Mouse (Mus musculus): Measurements from ENCODE around the gene C1qb. TPM values are rescaled to one million over a fixed set of nuclear protein-coding genes. Genes with fewer than 3 reads are reported as not detected.

C1qb gene
- polyA plus RNA-seq, 1 experiment from 2014 or later = 20.6 TPM

GRCm38 (mm10) chr4:136836387-136836931, 49.5 kb downstream of the C1qb start:
- H3K4me1 ChIP-seq = peaks cover 93% of the 10 kb centered on the region
- H3K27ac ChIP-seq (replicated peaks) = peak overlapping the region; percentile 100
- H3K4me3 ChIP-seq = peak overlapping the region; percentile 99
- peaks cover 29% of the 10 kb centered on the region for H3K27me3 ChIP-seq (ENCODE audit: low read depth, poor library complexity, severe bottlenecking)
- 1% methylated on average over 27 of the region's 27 CpGs for WGBS
- DNase-seq (ENCODE audit: low spot score) = no peak
- H3K9me3 ChIP-seq (replicated peaks) = no peaks in the 10 kb centered on the region
- H3K36me3 ChIP-seq = peaks cover 3% of the 10 kb centered on the region; the same call in 1 of the 2 replicates

- WGBS = under 1% methylated on average over 80 of the region's 88 CpGs
- peak within 1 kb of the TSS; percentile 99 for H3K4me3 ChIP-seq
- H3K9me3 ChIP-seq (replicated peaks) = no peaks in the 10 kb centered on the region
- peak within 1 kb of the TSS; percentile 100 for H3K27ac ChIP-seq (replicated peaks)
- peaks cover 29% of the 10 kb centered on the region for H3K27me3 ChIP-seq (ENCODE audit: low read depth, poor library complexity, severe bottlenecking)
- DNase-seq (ENCODE audit: low spot score) = peak; percentile 90
- H3K36me3 ChIP-seq = peaks cover 9% of the 10 kb centered on the region; the same call in 1 of the 2 replicates
- peaks cover 93% of the 10 kb centered on the region for H3K4me1 ChIP-seq
These were observed 50.2 kb downstream of the C1qb start, which contains the start of gene Ephb2 for GRCm38 (mm10) chr4:136835621-136836386. TSS of gene Ephb2 (minus strand) at chr4:136835988.

DNA sequence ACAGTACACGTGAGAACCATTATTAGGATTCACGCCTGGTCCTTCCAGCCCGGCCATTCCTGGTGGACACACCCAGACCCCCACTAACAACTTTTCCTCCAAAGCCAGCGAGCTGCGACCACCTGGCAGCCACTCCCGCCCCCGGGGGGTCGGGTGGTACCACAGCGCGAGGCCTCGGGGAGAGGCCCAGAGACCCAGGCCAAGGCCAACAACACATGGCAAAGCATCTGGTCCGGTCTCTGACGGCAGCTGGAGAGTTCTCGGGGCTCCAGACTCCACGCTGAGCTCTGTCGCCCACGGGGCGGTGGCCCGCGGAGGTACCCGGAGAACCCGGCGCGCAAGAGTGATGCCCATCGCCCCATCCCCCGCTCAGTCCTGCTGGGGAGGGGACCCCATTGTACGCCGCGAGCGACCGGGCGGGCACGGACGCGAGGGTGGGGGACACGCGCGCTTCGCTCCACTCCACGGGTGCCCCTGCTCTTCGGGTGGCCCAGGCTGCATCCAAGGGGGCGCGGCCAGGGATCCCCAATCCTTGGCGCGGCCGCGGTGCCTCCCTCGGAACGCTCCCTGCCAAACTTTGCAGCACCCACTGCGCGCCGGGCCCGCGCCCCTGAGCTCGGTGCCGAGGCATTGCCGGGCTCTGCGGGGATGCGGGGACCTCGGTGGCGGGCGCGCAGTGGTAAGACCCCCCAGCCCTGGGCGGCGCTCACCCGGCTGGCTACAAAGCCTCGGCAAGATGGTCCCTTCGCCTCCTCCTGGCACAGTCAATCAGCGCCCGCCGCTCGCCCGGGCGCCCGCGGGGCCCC, 51.0 kb downstream of the C1qb start:
- Histone ChIP-seq H3K27me3 (ENCODE audit: low read depth, poor library complexity, severe bottlenecking) (peaks cover 29% of the 10 kb centered on the region), H3K4me3 (peak overlapping the region; percentile 99), H3K36me3 (peaks cover 9% of the 10 kb centered on the region; the same call in 1 of the 2 replicates), H3K27ac (replicated peaks) (peak overlapping the region; percentile 100), H3K9me3 (replicated peaks) (no peaks in the 10 kb centered on the region), H3K4me1 (peaks cover 93% of the 10 kb centered on the region)
- under 1% methylated on average over 76 of the region's 76 CpGs for whole genome bisulfite sequencing
- DNase-seq (ENCODE audit: low spot score) = peak; percentile 47

- WGBS = 12% methylated on average over 12 of the region's 12 CpGs
- Histone ChIP-seq H3K9me3 (replicated peaks) (no peaks in the 10 kb centered on the region), H3K27ac (replicated peaks) (peak overlapping the region; percentile 100), H3K4me1 (peaks cover 93% of the 10 kb centered on the region), H3K27me3 (ENCODE audit: low read depth, poor library complexity, severe bottlenecking) (peaks cover 27% of the 10 kb centered on the region), H3K4me3 (peak overlapping the region; percentile 99), H3K36me3 (peaks cover 11% of the 10 kb centered on the region; the same call in 1 of the 2 replicates)
- DNase-seq (ENCODE audit: low spot score) = no peak
These were observed 51.6 kb downstream of the C1qb start for GRCm38 (mm10) chr4:136834439-136834814.

GRCm38 (mm10) chr4:136833619-136834351, 52.2 kb downstream of the C1qb start:
- Histone ChIP-seq H3K4me3 (peak overlapping the region; percentile 99), H3K27me3 (ENCODE audit: low read depth, poor library complexity, severe bottlenecking) (peaks cover 21% of the 10 kb centered on the region), H3K4me1 (peaks cover 93% of the 10 kb centered on the region), H3K27ac (replicated peaks) (peak overlapping the region; percentile 100), H3K36me3 (peaks cover 15% of the 10 kb centered on the region), H3K9me3 (replicated peaks) (no peaks in the 10 kb centered on the region)
- WGBS = 78% methylated on average over 21 of the region's 21 CpGs
- no peak for DNase-seq (ENCODE audit: low spot score)

GRCm38 (mm10) chr4:136832559-136833232, 53.3 kb downstream of the C1qb start:
- H3K9me3 ChIP-seq (replicated peaks) = no peaks in the 10 kb centered on the region
- peaks cover 10% of the 10 kb centered on the region for H3K27me3 ChIP-seq (ENCODE audit: low read depth, poor library complexity, severe bottlenecking)
- no peak for DNase-seq (ENCODE audit: low spot score)
- peak overlapping the region; percentile 99 for H3K4me3 ChIP-seq
- peaks cover 25% of the 10 kb centered on the region for H3K36me3 ChIP-seq
- H3K4me1 ChIP-seq = peaks cover 93% of the 10 kb centered on the region
- 82% methylated on average over 16 of the region's 16 CpGs for WGBS
- H3K27ac ChIP-seq (replicated peaks) = peak overlapping the region; percentile 100

DNA sequence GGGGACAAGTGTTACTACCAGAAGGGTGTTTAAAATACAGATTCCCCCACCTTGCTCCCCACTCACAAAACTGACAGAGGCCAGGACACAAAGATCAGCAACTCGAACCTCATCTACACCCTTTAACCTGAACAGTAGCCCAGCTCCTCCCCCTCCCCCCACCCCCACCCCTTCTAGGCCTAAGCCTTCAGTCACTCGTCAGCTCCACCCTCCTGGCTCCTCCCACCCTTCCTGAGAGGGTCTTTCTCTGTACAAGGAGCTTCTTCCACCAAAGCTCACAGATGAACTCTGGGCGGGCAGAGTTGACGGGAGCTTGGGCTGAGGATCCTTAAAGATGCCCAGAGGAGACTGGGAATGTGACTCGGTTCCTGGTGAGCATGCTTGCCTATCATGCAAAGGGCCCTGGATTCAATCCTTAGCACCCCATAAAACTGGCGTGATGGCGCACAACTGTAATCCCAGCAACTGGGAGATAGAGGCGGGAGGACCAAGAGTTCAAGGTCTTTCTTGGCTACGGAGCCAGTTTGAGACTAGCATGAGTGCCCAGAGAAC, 55.6 kb downstream of the C1qb start:
- DNase-seq (ENCODE audit: low spot score) = no peak
- H3K4me1 ChIP-seq = peaks cover 97% of the 10 kb centered on the region
- H3K36me3 ChIP-seq = peaks cover 48% of the 10 kb centered on the region
- 33% methylated on average over 9 of the region's 9 CpGs for WGBS
- H3K9me3 ChIP-seq (replicated peaks) = no peaks in the 10 kb centered on the region
- peak overlapping the region; percentile 99 for H3K4me3 ChIP-seq
- H3K27me3 ChIP-seq (ENCODE audit: low read depth, poor library complexity, severe bottlenecking) = peaks cover 8% of the 10 kb centered on the region; the same call in 1 of the 2 replicates
- H3K27ac ChIP-seq (replicated peaks) = peak overlapping the region; percentile 74

Other genes starting within 250 kb of the C1qb start
- gene Ephb2, start 50.2 kb downstream of the C1qb start, polyA plus RNA-seq (2016; fragmentation: Nextera tagmentation; extraction: Ambion mirVana) = 15.6 and 20.9 TPM in 2 replicates
- gene C1qc, start 6.9 kb upstream of the C1qb start, polyA plus RNA-seq (2016; fragmentation: Nextera tagmentation; extraction: Ambion mirVana) = 7.1 and 12.9 TPM in 2 replicates
- 4.9 and 9.1 TPM in 2 replicates for gene C1qa, start 12.6 kb upstream of the C1qb start, polyA plus RNA-seq (2016; fragmentation: Nextera tagmentation; extraction: Ambion mirVana)
- 3.9 and 6.9 TPM in 2 replicates for gene Epha8, start 70.6 kb upstream of the C1qb start, polyA plus RNA-seq (2016; fragmentation: Nextera tagmentation; extraction: Ambion mirVana)
- 4.9 and 5.0 TPM in 2 replicates for gene Zbtb40, start 162.6 kb upstream of the C1qb start, polyA plus RNA-seq (2016; fragmentation: Nextera tagmentation; extraction: Ambion mirVana)

Measured in midbrain, embryonic 10.5 days (tissue).